Mouse (Mus musculus): ENCODE data around the gene Edem2. TPM values are rescaled to one million over a fixed set of nuclear protein-coding genes. Genes with fewer than 3 reads are reported as not detected.

Edem2 gene
- polyA plus RNA-seq, 1 experiment from 2014 or later: 28.7 TPM

GRCm38 (mm10) chr2:155683821-155684220, 45.5 kb downstream of the Edem2 start:
- 92% methylated on average over 5 of the region's 5 CpGs for WGBS

GRCm38 (mm10) chr2:155683137-155683536, 46.1 kb downstream of the Edem2 start:
- Histone ChIP-seq H3K4me3 (ENCODE audit: control insufficient read depth in 1 of 2, insufficient read depth in 1 of 2, low read depth in 1 of 2, low read length in 2 of 2) (no peak overlapping the region), H3K36me3 (ENCODE audit: control insufficient read depth, insufficient read depth, low read length) (peaks cover 15% of the 10 kb centered on the region), H3K9me3 (ENCODE audit: control insufficient read depth, low read length) (no peaks in the 10 kb centered on the region), H3K9ac (ENCODE audit: low read length) (no peak overlapping the region), H3K4me1 (ENCODE audit: control insufficient read depth in 2 of 2, insufficient read depth in 2 of 2, low read length in 2 of 2) (no peaks in the 10 kb centered on the region; a peak in 1 of 4 replicates), H3K27ac (replicated peaks in 1 of 2; ENCODE audit: control insufficient read depth in 1 of 2, insufficient read depth in 1 of 2, low read depth in 2 of 2, low read length in 2 of 2) (no peak overlapping the region), H3K4me2 (ENCODE audit: low read length) (no peak overlapping the region), H3K27me3 (ENCODE audit: control insufficient read depth, insufficient read depth, low read length) (no peaks in the 10 kb centered on the region)
- ATAC-seq (ENCODE audit: insufficient number of reproducible peaks, insufficient read depth, low FRiP score, low read depth): no peak
- 70% methylated on average over 3 of the region's 3 CpGs for WGBS

More at GRCm38 (mm10) chr2:155683821-155684220, 45.5 kb downstream of the Edem2 start:
- peaks cover 15% of the 10 kb centered on the region for H3K36me3 ChIP-seq (ENCODE audit: control insufficient read depth, insufficient read depth, low read length)
- H3K27ac ChIP-seq (replicated peaks in 1 of 2; ENCODE audit: control insufficient read depth in 1 of 2, insufficient read depth in 1 of 2, low read depth in 2 of 2, low read length in 2 of 2): no peak overlapping the region
- H3K9me3 ChIP-seq (ENCODE audit: control insufficient read depth, low read length): no peaks in the 10 kb centered on the region
- H3K9ac ChIP-seq (ENCODE audit: low read length): no peak overlapping the region
- H3K4me3 ChIP-seq (ENCODE audit: control insufficient read depth in 1 of 2, insufficient read depth in 1 of 2, low read depth in 1 of 2, low read length in 2 of 2): no peak overlapping the region
- H3K4me1 ChIP-seq (ENCODE audit: control insufficient read depth in 2 of 2, insufficient read depth in 2 of 2, low read length in 2 of 2): no peaks in the 10 kb centered on the region; a peak in 1 of 4 replicates
- ATAC-seq (ENCODE audit: insufficient number of reproducible peaks, insufficient read depth, low FRiP score, low read depth): no peak
- H3K4me2 ChIP-seq (ENCODE audit: low read length): no peak overlapping the region
- no peaks in the 10 kb centered on the region for H3K27me3 ChIP-seq (ENCODE audit: control insufficient read depth, insufficient read depth, low read length)

GRCm38 (mm10) chr2:155681874-155682273, 47.4 kb downstream of the Edem2 start:
- ATAC-seq (ENCODE audit: insufficient number of reproducible peaks, insufficient read depth, low FRiP score, low read depth): no peak
- Histone ChIP-seq H3K9me3 (ENCODE audit: control insufficient read depth, low read length) (no peaks in the 10 kb centered on the region), H3K4me2 (ENCODE audit: low read length) (no peak overlapping the region), H3K27ac (replicated peaks in 1 of 2; ENCODE audit: control insufficient read depth in 1 of 2, insufficient read depth in 1 of 2, low read depth in 2 of 2, low read length in 2 of 2) (no peak overlapping the region), H3K9ac (ENCODE audit: low read length) (no peak overlapping the region), H3K4me3 (ENCODE audit: control insufficient read depth in 1 of 2, insufficient read depth in 1 of 2, low read depth in 1 of 2, low read length in 2 of 2) (no peak overlapping the region), H3K4me1 (ENCODE audit: control insufficient read depth in 2 of 2, insufficient read depth in 2 of 2, low read length in 2 of 2) (no peaks in the 10 kb centered on the region; a peak in 1 of 4 replicates), H3K36me3 (ENCODE audit: control insufficient read depth, insufficient read depth, low read length) (peaks cover 7% of the 10 kb centered on the region), H3K27me3 (ENCODE audit: control insufficient read depth, insufficient read depth, low read length) (no peaks in the 10 kb centered on the region)
- WGBS: 88% methylated on average over 2 of the region's 2 CpGs

- H3K4me1 ChIP-seq (ENCODE audit: control insufficient read depth in 2 of 2, insufficient read depth in 2 of 2, low read length in 2 of 2): no peaks in the 10 kb centered on the region; a peak in 1 of 4 replicates
- H3K27me3 ChIP-seq (ENCODE audit: control insufficient read depth, insufficient read depth, low read length): no peaks in the 10 kb centered on the region
- no peak overlapping the region for H3K4me2 ChIP-seq (ENCODE audit: low read length)
- no peaks in the 10 kb centered on the region for H3K9me3 ChIP-seq (ENCODE audit: control insufficient read depth, low read length)
- ATAC-seq (ENCODE audit: insufficient number of reproducible peaks, insufficient read depth, low FRiP score, low read depth): no peak
- no peak overlapping the region for H3K4me3 ChIP-seq (ENCODE audit: control insufficient read depth in 1 of 2, insufficient read depth in 1 of 2, low read depth in 1 of 2, low read length in 2 of 2)
- no peak overlapping the region for H3K27ac ChIP-seq (replicated peaks in 1 of 2; ENCODE audit: control insufficient read depth in 1 of 2, insufficient read depth in 1 of 2, low read depth in 2 of 2, low read length in 2 of 2)
- H3K9ac ChIP-seq (ENCODE audit: low read length): no peak overlapping the region
- peaks cover 7% of the 10 kb centered on the region for H3K36me3 ChIP-seq (ENCODE audit: control insufficient read depth, insufficient read depth, low read length)
- WGBS: 70% methylated on average over 8 of the region's 8 CpGs
Observed at GRCm38 (mm10) chr2:155681194-155681593, 48.1 kb downstream of the Edem2 start.

GRCm38 (mm10) chr2:155680591-155680990, 48.7 kb downstream of the Edem2 start:
- H3K4me3 ChIP-seq (ENCODE audit: control insufficient read depth in 1 of 2, insufficient read depth in 1 of 2, low read depth in 1 of 2, low read length in 2 of 2): no peak overlapping the region
- no peak overlapping the region for H3K4me2 ChIP-seq (ENCODE audit: low read length)
- no peaks in the 10 kb centered on the region for H3K27me3 ChIP-seq (ENCODE audit: control insufficient read depth, insufficient read depth, low read length)
- H3K36me3 ChIP-seq (ENCODE audit: control insufficient read depth, insufficient read depth, low read length): peaks cover 5% of the 10 kb centered on the region
- no peak for ATAC-seq (ENCODE audit: insufficient number of reproducible peaks, insufficient read depth, low FRiP score, low read depth)
- H3K9me3 ChIP-seq (ENCODE audit: control insufficient read depth, low read length): no peaks in the 10 kb centered on the region
- WGBS: 77% methylated on average over 5 of the region's 5 CpGs
- H3K4me1 ChIP-seq (ENCODE audit: control insufficient read depth in 2 of 2, insufficient read depth in 2 of 2, low read length in 2 of 2): no peaks in the 10 kb centered on the region; a peak in 1 of 4 replicates
- H3K9ac ChIP-seq (ENCODE audit: low read length): no peak overlapping the region
- H3K27ac ChIP-seq (replicated peaks in 1 of 2; ENCODE audit: control insufficient read depth in 1 of 2, insufficient read depth in 1 of 2, low read depth in 2 of 2, low read length in 2 of 2): no peak overlapping the region

GRCm38 (mm10) chr2:155679586-155680110, 49.6 kb downstream of the Edem2 start:
- H3K4me2 ChIP-seq (ENCODE audit: low read length): no peak overlapping the region
- H3K27me3 ChIP-seq (ENCODE audit: control insufficient read depth, insufficient read depth, low read length): no peaks in the 10 kb centered on the region
- peaks cover 3% of the 10 kb centered on the region for H3K36me3 ChIP-seq (ENCODE audit: control insufficient read depth, insufficient read depth, low read length)
- H3K4me3 ChIP-seq (ENCODE audit: control insufficient read depth in 1 of 2, insufficient read depth in 1 of 2, low read depth in 1 of 2, low read length in 2 of 2): no peak overlapping the region
- peaks cover 0 to 2% of the 10 kb centered on the region in 2 experiments; a peak in 1 of 4 replicates for H3K4me1 ChIP-seq (ENCODE audit: control insufficient read depth in 2 of 2, insufficient read depth in 2 of 2, low read length in 2 of 2)
- no peaks in the 10 kb centered on the region for H3K9me3 ChIP-seq (ENCODE audit: control insufficient read depth, low read length)
- no peak overlapping the region for H3K27ac ChIP-seq (replicated peaks in 1 of 2; ENCODE audit: control insufficient read depth in 1 of 2, insufficient read depth in 1 of 2, low read depth in 2 of 2, low read length in 2 of 2)
- WGBS: 93% methylated on average over 4 of the region's 4 CpGs
- H3K9ac ChIP-seq (ENCODE audit: low read length): no peak overlapping the region
- no peak for ATAC-seq (ENCODE audit: insufficient number of reproducible peaks, insufficient read depth, low FRiP score, low read depth)

- no peak overlapping the region for H3K4me2 ChIP-seq (ENCODE audit: low read length)
- no peak for ATAC-seq (ENCODE audit: insufficient number of reproducible peaks, insufficient read depth, low FRiP score, low read depth)
- WGBS: 54% methylated on average over 4 of the region's 4 CpGs
- peaks cover 32% of the 10 kb centered on the region for H3K36me3 ChIP-seq (ENCODE audit: control insufficient read depth, insufficient read depth, low read length)
- H3K27me3 ChIP-seq (ENCODE audit: control insufficient read depth, insufficient read depth, low read length): no peaks in the 10 kb centered on the region
- no peaks in the 10 kb centered on the region for H3K9me3 ChIP-seq (ENCODE audit: control insufficient read depth, low read length)
- no peak overlapping the region for H3K27ac ChIP-seq (replicated peaks in 1 of 2; ENCODE audit: control insufficient read depth in 1 of 2, insufficient read depth in 1 of 2, low read depth in 2 of 2, low read length in 2 of 2)
- peaks cover 0 to 8% of the 10 kb centered on the region in 2 experiments; a peak in 1 of 4 replicates for H3K4me1 ChIP-seq (ENCODE audit: control insufficient read depth in 2 of 2, insufficient read depth in 2 of 2, low read length in 2 of 2)
- no peak overlapping the region for H3K9ac ChIP-seq (ENCODE audit: low read length)
- no peak overlapping the region for H3K4me3 ChIP-seq (ENCODE audit: control insufficient read depth in 1 of 2, insufficient read depth in 1 of 2, low read depth in 1 of 2, low read length in 2 of 2)
Observed at GRCm38 (mm10) chr2:155675118-155675517, 54.2 kb downstream of the Edem2 start.

GRCm38 (mm10) chr2:155673546-155673945, 55.7 kb downstream of the Edem2 start:
- Histone ChIP-seq H3K4me1 (ENCODE audit: control insufficient read depth in 2 of 2, insufficient read depth in 2 of 2, low read length in 2 of 2) (peaks cover 0 to 8% of the 10 kb centered on the region in 2 experiments; a peak in 1 of 4 replicates), H3K4me2 (ENCODE audit: low read length) (no peak overlapping the region), H3K27ac (replicated peaks in 1 of 2; ENCODE audit: control insufficient read depth in 1 of 2, insufficient read depth in 1 of 2, low read depth in 2 of 2, low read length in 2 of 2) (no peak overlapping the region), H3K9ac (ENCODE audit: low read length) (no peak overlapping the region), H3K27me3 (ENCODE audit: control insufficient read depth, insufficient read depth, low read length) (no peaks in the 10 kb centered on the region), H3K36me3 (ENCODE audit: control insufficient read depth, insufficient read depth, low read length) (peaks cover 34% of the 10 kb centered on the region), H3K4me3 (ENCODE audit: control insufficient read depth in 1 of 2, insufficient read depth in 1 of 2, low read depth in 1 of 2, low read length in 2 of 2) (no peak overlapping the region), H3K9me3 (ENCODE audit: control insufficient read depth, low read length) (no peaks in the 10 kb centered on the region)
- 29% methylated on average over 2 of the region's 2 CpGs for WGBS
- no peak for ATAC-seq (ENCODE audit: insufficient number of reproducible peaks, insufficient read depth, low FRiP score, low read depth)
